Mouse (Mus musculus): ENCODE measurements around the gene Hist1h4j. TPM values are rescaled to one million over a fixed set of nuclear protein-coding genes. Genes with fewer than 3 reads are reported as not detected.
A peak's percentile ranks its signal among the peaks of the same experiment; 100 is the strongest.
"Not testable (repeated sequence)": the region's sequence is repeated elsewhere in the genome, so short reads cannot be mapped to it uniquely, and the experiment has no call there.

Gene Hist1h4j
- polyA plus RNA-seq, 1 experiment from 2014 or later, result 0.75 TPM

DNA sequence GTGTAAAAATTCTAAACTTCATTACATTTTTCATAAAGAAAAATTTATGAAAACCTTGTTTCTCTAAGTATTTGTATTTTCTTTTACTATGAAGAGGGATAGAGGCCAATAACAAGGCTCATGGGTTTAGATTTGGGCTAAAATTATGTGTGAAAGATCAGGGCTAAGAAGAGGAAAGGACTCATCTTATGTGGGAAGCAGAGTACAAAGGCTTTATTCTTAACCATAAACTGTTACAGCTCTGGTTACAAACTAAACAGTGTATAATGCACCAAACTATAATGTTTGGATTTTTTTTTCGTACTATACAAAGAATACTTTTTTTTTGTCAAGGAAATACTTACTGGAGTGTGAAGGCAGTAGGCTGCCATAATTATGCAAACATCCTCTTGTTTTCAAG is 20.8 kb downstream of the Hist1h4j start:
- peak overlapping the region; percentile 66 for H3K4me2 ChIP-seq
- WGBS (ENCODE audit: insufficient replicate concordance), result 80% methylated on average over 1 of the region's 1 CpGs
- no peak for ATAC-seq
- peaks cover 32% of the 10 kb centered on the region for H3K4me1 ChIP-seq
- H3K4me3 ChIP-seq, result peak overlapping the region; percentile 49
- H3K9me3 ChIP-seq (replicated peaks), result no peaks in the 10 kb centered on the region
- peak overlapping the region; percentile 71 for H3K9ac ChIP-seq
- H3K36me3 ChIP-seq, result no peaks in the 10 kb centered on the region
- H3K27me3 ChIP-seq (replicated peaks), result no peaks in the 10 kb centered on the region
- H3K27ac ChIP-seq, result peak overlapping the region; percentile 99

- Histone ChIP-seq H3K27ac (peak overlapping the region; percentile 100), H3K4me3 (peak overlapping the region; percentile 70), H3K27me3 (replicated peaks) (no peaks in the 10 kb centered on the region), H3K4me2 (peak overlapping the region; percentile 87), H3K9me3 (replicated peaks) (no peaks in the 10 kb centered on the region), H3K4me1 (peaks cover 57% of the 10 kb centered on the region), H3K9ac (peak overlapping the region; percentile 96), H3K36me3 (no peaks in the 10 kb centered on the region)
- ATAC-seq, result peak; percentile 74
- 6% methylated on average over 33 of the region's 33 CpGs for WGBS (ENCODE audit: insufficient replicate concordance)
Measured at GRCm38 (mm10) chr13:21778814-21779766, 44.2 kb downstream of the Hist1h4j start.

DNA sequence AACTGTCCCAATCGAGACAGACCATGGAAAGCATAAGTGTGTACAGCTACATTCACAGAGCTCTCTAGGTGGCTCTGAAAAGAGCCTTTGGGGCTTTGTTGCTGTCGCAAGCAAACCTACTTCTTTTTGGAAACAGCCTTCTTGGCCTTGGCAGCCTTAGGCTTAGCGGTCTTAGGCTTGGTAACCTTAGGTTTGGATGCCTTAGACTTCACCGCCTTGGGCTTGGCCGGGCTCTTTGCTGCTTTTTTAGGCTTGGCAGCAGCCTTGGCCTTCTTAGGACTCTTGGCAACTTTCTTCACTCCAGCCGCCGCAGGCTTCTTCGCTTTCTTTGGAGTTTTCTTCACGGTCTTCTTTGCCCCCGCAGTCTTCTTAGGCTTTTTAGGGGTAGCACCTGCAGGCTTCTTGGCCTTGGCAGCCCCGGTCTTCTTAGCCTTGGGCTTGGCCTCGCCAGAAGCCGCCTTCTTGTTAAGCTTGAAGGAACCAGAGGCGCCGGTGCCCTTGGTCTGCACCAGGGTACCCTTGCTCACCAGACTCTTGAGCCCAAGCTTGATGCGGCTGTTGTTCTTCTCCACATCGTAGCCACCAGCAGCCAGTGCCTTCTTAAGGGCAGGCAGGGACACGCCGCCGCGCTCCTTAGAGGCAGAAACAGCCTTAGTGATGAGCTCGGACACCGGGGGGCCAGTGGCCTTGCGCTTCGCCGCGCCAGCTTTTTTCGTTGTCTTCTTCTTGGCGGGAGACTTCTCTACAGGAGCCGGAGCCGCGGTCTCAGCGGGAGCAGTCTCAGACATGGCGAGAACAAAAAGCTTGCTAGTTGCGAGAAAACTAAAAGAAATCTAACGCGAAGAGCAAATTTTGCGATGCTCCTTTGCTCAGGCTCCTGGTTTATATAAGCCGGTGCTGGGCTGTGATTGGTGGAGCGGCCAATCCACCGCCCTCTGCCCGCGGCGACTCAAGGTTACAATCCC is 45.2 kb downstream of the Hist1h4j start, which contains the start of gene Hist1h1b:
Hist1h1b (minus strand) TSS at position 859 of the 965 bp plus-strand sequence.
- Histone ChIP-seq H3K4me1 (peaks cover 66% of the 10 kb centered on the region), H3K27ac (peak within 1 kb of the TSS; percentile 100), H3K4me2 (peak within 1 kb of the TSS; percentile 87), H3K36me3 (no peaks in the 10 kb centered on the region), H3K27me3 (replicated peaks) (no peaks in the 10 kb centered on the region), H3K4me3 (peak within 1 kb of the TSS; percentile 70), H3K9ac (peak within 1 kb of the TSS; percentile 96), H3K9me3 (replicated peaks) (no peaks in the 10 kb centered on the region)
- under 1% methylated on average over 44 of the region's 44 CpGs for WGBS (ENCODE audit: insufficient replicate concordance)
- peak; percentile 59 for ATAC-seq

DNA sequence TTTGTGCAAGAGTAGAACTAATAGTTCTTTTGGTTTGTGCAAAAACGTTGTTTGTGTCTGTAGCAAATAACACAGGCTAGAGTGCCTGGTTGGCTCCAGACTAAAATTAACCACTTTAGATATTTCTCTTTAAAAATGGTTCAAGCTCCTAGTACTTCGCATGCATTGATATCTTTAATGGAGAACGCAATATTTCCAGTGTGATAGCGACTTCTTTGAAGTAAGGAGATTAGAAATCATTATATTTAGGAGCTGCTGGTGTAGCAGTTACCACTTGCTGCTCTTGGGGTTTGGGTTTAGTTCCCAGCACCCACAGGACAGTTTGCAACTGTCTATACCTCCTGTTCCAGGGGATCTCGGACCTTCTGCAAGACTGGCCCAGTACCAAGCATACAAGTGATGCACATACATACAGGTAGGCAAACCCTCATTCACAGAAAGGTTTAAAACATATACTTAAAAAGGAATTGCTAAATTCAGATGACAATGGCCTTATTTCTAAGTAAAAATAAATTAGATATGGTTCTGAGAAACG is 46.2 kb downstream of the Hist1h4j start:
- ATAC-seq, result no peak
- H3K4me2 ChIP-seq, result peak overlapping the region; percentile 87
- no peaks in the 10 kb centered on the region for H3K9me3 ChIP-seq (replicated peaks)
- H3K27ac ChIP-seq, result peak overlapping the region; percentile 100
- no peaks in the 10 kb centered on the region for H3K36me3 ChIP-seq
- H3K9ac ChIP-seq, result peak overlapping the region; percentile 96
- peak overlapping the region; percentile 70 for H3K4me3 ChIP-seq
- H3K4me1 ChIP-seq, result peaks cover 71% of the 10 kb centered on the region
- 31% methylated on average over 6 of the region's 6 CpGs for WGBS (ENCODE audit: insufficient replicate concordance)
- no peaks in the 10 kb centered on the region for H3K27me3 ChIP-seq (replicated peaks)

DNA sequence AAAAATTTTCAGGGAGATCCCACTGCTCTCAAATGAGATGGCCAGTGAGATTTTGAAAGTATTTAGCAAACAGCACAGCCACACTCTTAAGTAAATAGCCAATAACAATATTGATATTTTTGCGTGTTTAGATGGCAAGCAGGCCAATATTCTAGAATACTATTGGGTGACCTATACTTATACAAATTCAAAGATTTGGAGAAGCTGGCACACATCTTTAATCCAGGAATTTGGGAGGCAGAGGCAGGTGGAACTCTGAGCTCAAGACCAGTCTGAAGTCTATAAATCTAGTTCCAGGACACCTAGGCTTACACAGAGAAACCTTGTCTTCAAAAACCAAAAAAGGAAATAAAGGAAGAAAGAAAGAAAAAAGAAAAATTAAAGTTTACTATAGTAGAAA is 46.8 kb downstream of the Hist1h4j start:
- Histone ChIP-seq H3K4me2 (peak overlapping the region; percentile 87), H3K4me3 (no peak overlapping the region; the same call in 1 of the 2 replicates), H3K9me3 (replicated peaks) (no peaks in the 10 kb centered on the region), H3K27ac (peak overlapping the region; percentile 100), H3K27me3 (replicated peaks) (no peaks in the 10 kb centered on the region), H3K9ac (peak overlapping the region; percentile 82), H3K36me3 (no peaks in the 10 kb centered on the region), H3K4me1 (peaks cover 68% of the 10 kb centered on the region)
- no peak for ATAC-seq
- 82% methylated on average over 1 of the region's 1 CpGs for WGBS (ENCODE audit: insufficient replicate concordance)

DNA sequence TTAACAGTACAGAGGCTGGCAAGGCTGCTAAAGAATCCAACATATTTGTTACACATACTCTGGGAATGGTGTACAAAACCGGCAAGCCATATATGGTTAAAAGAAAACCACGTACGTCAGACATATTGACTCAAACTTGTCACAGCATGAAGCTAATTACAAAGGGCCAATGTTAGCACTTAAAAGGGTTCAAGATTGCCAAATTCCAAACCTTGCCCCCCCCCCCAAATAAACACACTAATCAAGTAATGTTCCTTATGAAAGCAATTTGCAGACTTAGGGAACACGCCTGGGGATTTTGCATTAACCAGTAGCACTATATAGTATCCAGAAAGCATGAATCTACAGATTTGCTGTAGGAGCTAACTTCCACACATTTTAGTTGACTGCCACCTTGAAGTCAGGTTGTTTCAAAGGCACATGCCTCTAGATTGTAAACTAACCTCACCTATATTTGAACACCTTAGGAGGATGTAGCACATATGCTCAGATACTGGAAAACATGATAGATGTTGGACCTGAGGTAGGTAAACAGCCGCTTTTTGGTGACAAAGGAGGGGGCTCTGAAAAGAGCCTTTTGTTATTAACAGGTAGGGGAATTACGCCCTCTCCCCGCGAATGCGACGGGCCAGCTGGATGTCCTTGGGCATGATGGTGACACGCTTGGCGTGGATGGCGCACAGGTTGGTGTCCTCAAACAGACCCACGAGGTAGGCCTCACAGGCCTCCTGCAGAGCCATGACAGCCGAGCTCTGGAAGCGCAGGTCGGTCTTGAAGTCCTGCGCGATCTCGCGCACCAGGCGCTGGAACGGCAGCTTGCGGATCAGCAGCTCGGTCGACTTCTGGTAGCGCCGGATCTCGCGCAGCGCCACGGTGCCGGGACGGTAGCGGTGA is 47.7 kb downstream of the Hist1h4j start:
- WGBS (ENCODE audit: insufficient replicate concordance), result under 1% methylated on average over 17 of the region's 35 CpGs
- Histone ChIP-seq H3K4me1 (peaks cover 59% of the 10 kb centered on the region), H3K4me3 (peak overlapping the region; percentile 55), H3K9ac (peak overlapping the region; percentile 82), H3K4me2 (peak overlapping the region; percentile 87), H3K27ac (peak overlapping the region; percentile 100)
- ATAC-seq, result peak; percentile 3
- H3K27me3 ChIP-seq (replicated peaks); H3K36me3 ChIP-seq; H3K9me3 ChIP-seq (replicated peaks): not testable (repeated sequence)

- H3K27me3 ChIP-seq (replicated peaks), result no peaks in the 10 kb centered on the region
- H3K36me3 ChIP-seq, result no peaks in the 10 kb centered on the region
- under 1% methylated on average over 20 of the region's 20 CpGs for WGBS (ENCODE audit: insufficient replicate concordance)
- peak; percentile 52 for ATAC-seq
- H3K9ac ChIP-seq, result peak within 1 kb of the TSS; percentile 82
- peaks cover 59% of the 10 kb centered on the region for H3K4me1 ChIP-seq
- H3K27ac ChIP-seq, result peak within 1 kb of the TSS; percentile 100
- H3K4me2 ChIP-seq, result peak within 1 kb of the TSS; percentile 87
- no peaks in the 10 kb centered on the region for H3K9me3 ChIP-seq (replicated peaks)
- peak within 1 kb of the TSS; percentile 55 for H3K4me3 ChIP-seq
Measured at GRCm38 (mm10) chr13:21783255-21783617, 48.4 kb downstream of the Hist1h4j start, which contains the start of gene Hist1h3i. Gene Hist1h3i, minus strand, starts transcription at chr13:21783370.

- Histone ChIP-seq H3K27ac (peak overlapping the region; percentile 100), H3K9me3 (replicated peaks) (no peaks in the 10 kb centered on the region), H3K27me3 (replicated peaks) (no peaks in the 10 kb centered on the region), H3K9ac (peak overlapping the region; percentile 77), H3K4me1 (peaks cover 59% of the 10 kb centered on the region), H3K4me2 (peak overlapping the region; percentile 87), H3K4me3 (peak overlapping the region; percentile 55), H3K36me3 (no peaks in the 10 kb centered on the region)
- ATAC-seq, result no peak
- WGBS (ENCODE audit: insufficient replicate concordance), result 4% methylated on average over 9 of the region's 9 CpGs
Measured at GRCm38 (mm10) chr13:21783734-21784161, 48.9 kb downstream of the Hist1h4j start.

DNA sequence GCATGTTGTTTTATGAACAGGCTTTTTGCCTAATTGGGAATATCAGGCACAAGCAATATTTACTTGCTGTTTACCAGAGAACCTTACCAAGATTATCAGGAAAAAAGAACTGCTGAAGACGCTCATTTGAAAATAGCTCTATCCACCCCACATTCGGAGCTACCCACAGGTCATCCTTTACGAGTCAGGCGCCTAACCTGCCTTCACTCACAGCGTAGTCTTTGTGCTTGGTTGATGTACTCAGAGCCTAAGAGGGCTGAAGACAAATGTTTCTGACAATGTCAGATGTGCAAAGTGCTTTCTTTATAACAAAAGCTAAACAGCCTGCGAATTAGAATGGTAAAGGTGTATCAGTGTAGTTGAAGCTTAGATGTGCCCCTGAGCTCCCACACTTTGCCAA is 49.4 kb downstream of the Hist1h4j start:
- 64% methylated on average over 6 of the region's 6 CpGs for WGBS (ENCODE audit: insufficient replicate concordance)
- Histone ChIP-seq H3K9me3 (replicated peaks) (no peaks in the 10 kb centered on the region), H3K4me1 (peaks cover 65% of the 10 kb centered on the region), H3K27me3 (replicated peaks) (no peaks in the 10 kb centered on the region), H3K4me3 (peak overlapping the region; percentile 55), H3K4me2 (peak overlapping the region; percentile 87), H3K27ac (peak overlapping the region; percentile 100), H3K36me3 (no peaks in the 10 kb centered on the region), H3K9ac (peak overlapping the region; percentile 77)
- no peak for ATAC-seq
